Mouse (Mus musculus): ENCODE results near the gene Kbtbd12. TPM values are rescaled to one million over a fixed set of nuclear protein-coding genes. Genes with fewer than 3 reads are reported as not detected.

Gene Kbtbd12
- polyA plus RNA-seq (2012; rRNA removed), result 0.15 and 0.16 TPM in 2 replicates

GRCm38 (mm10) chr6:88637611-88638301 lies at the start of gene Kbtbd12:
Kbtbd12 (minus strand) TSS chr6:88637950.
- WGBS, result 95% methylated on average over 5 of the region's 5 CpGs
- no peak for DNase-seq (ENCODE audit: low read depth, low spot score)

- no peak for DNase-seq (ENCODE audit: low read depth, low spot score)
- 54% methylated on average over 7 of the region's 7 CpGs for WGBS
Observed at GRCm38 (mm10) chr6:88683380-88684053, 45.8 kb upstream of the Kbtbd12 start.

GRCm38 (mm10) chr6:88681026-88681425 lies 43.3 kb upstream of the Kbtbd12 start:
- DNase-seq (ENCODE audit: low read depth, low spot score), result no peak
- WGBS, result 84% methylated on average over 3 of the region's 3 CpGs

- DNase-seq (ENCODE audit: low read depth, low spot score), result no peak
- WGBS, result 61% methylated on average over 2 of the region's 2 CpGs
Observed at GRCm38 (mm10) chr6:88677738-88678137, 40.0 kb upstream of the Kbtbd12 start.

- DNase-seq (ENCODE audit: low read depth, low spot score), result no peak
- WGBS, result 78% methylated on average over 6 of the region's 6 CpGs
Observed at GRCm38 (mm10) chr6:88676753-88677736, 39.3 kb upstream of the Kbtbd12 start.

GRCm38 (mm10) chr6:88675815-88676214 lies 38.1 kb upstream of the Kbtbd12 start:
- WGBS, result 84% methylated on average over 2 of the region's 2 CpGs
- no peak for DNase-seq (ENCODE audit: low read depth, low spot score)

GRCm38 (mm10) chr6:88662284-88662683 lies 24.5 kb upstream of the Kbtbd12 start:
- DNase-seq (ENCODE audit: low read depth, low spot score), result no peak
- 78% methylated on average over 3 of the region's 3 CpGs for WGBS

GRCm38 (mm10) chr6:88661696-88662095 lies 23.9 kb upstream of the Kbtbd12 start:
- WGBS, result 72% methylated on average over 2 of the region's 2 CpGs
- DNase-seq (ENCODE audit: low read depth, low spot score), result no peak

GRCm38 (mm10) chr6:88647564-88648295 lies 10.0 kb upstream of the Kbtbd12 start:
- 68% methylated on average over 4 of the region's 4 CpGs for whole genome bisulfite sequencing
- DNase-seq (ENCODE audit: low read depth, low spot score), result no peak

- no peak for DNase-seq (ENCODE audit: low read depth, low spot score)
- WGBS, result 62% methylated on average over 4 of the region's 4 CpGs
Observed at GRCm38 (mm10) chr6:88644786-88645185, 7.0 kb upstream of the Kbtbd12 start.

GRCm38 (mm10) chr6:88641346-88641920 lies 3.7 kb upstream of the Kbtbd12 start:
- DNase-seq (ENCODE audit: low read depth, low spot score), result no peak
- WGBS, result 58% methylated on average over 4 of the region's 4 CpGs

GRCm38 (mm10) chr6:88640331-88640730 lies 2.6 kb upstream of the Kbtbd12 start:
- 58% methylated on average over 3 of the region's 3 CpGs for WGBS
- DNase-seq (ENCODE audit: low read depth, low spot score), result no peak

- no peak for DNase-seq (ENCODE audit: low read depth, low spot score)
- 20% methylated on average over 9 of the region's 9 CpGs for WGBS
Observed at GRCm38 (mm10) chr6:88639921-88640320, 2.2 kb upstream of the Kbtbd12 start.

GRCm38 (mm10) chr6:88639372-88639920 lies 1.7 kb upstream of the Kbtbd12 start:
- no peak for DNase-seq (ENCODE audit: low read depth, low spot score)

GRCm38 (mm10) chr6:88638917-88639316 lies 1.2 kb upstream of the Kbtbd12 start:
- DNase-seq (ENCODE audit: low read depth, low spot score), result no peak

More at GRCm38 (mm10) chr6:88639372-88639920, 1.7 kb upstream of the Kbtbd12 start:
- 50% methylated on average over 6 of the region's 6 CpGs for WGBS

GRCm38 (mm10) chr6:88635881-88636754 lies 1.6 kb downstream of the Kbtbd12 start:
- WGBS, result 89% methylated on average over 6 of the region's 6 CpGs
- DNase-seq (ENCODE audit: low read depth, low spot score), result no peak

More at GRCm38 (mm10) chr6:88638917-88639316, 1.2 kb upstream of the Kbtbd12 start:
- WGBS, result 74% methylated on average over 1 of the region's 1 CpGs

- 27% methylated on average over 6 of the region's 6 CpGs for WGBS
- no peak for DNase-seq (ENCODE audit: low read depth, low spot score)
Observed at GRCm38 (mm10) chr6:88631293-88631692, 6.5 kb downstream of the Kbtbd12 start.

- WGBS, result 23% methylated on average over 5 of the region's 5 CpGs
- DNase-seq (ENCODE audit: low read depth, low spot score), result no peak
Observed at GRCm38 (mm10) chr6:88630560-88630959, 7.2 kb downstream of the Kbtbd12 start.

Data from large intestine, adult 2 months (tissue).